Mouse (Mus musculus): ENCODE data around the gene Tom1l2.

The Tom1l2 gene

GRCm38 (mm10) chr11:60208201-60208600 lies 144.5 kb downstream of the Tom1l2 start:
- in situ Hi-C loops (cut with MboI, MseI): no loop called here

- in situ Hi-C loops (cut with MboI, MseI): no loop called here
These were observed 146.5 kb downstream of the Tom1l2 start for GRCm38 (mm10) chr11:60206207-60206606.

GRCm38 (mm10) chr11:60205026-60205425 lies 147.7 kb downstream of the Tom1l2 start:
- in situ Hi-C loops (cut with MboI, MseI): no loop called here

- in situ Hi-C loops (cut with MboI, MseI): no loop called here
These were observed 149.7 kb downstream of the Tom1l2 start for GRCm38 (mm10) chr11:60202710-60203638.

GRCm38 (mm10) chr11:60200384-60200783 lies 152.3 kb downstream of the Tom1l2 start:
- in situ Hi-C loops (cut with MboI, MseI): no loop called here

- in situ Hi-C loops (cut with MboI, MseI): no loop called here
These were observed 153.0 kb downstream of the Tom1l2 start for GRCm38 (mm10) chr11:60199702-60200184.

- in situ Hi-C loops (cut with MboI, MseI): no loop called here
These were observed 154.1 kb downstream of the Tom1l2 start for GRCm38 (mm10) chr11:60198651-60199050.

GRCm38 (mm10) chr11:60197998-60198619 lies 154.6 kb downstream of the Tom1l2 start:
- in situ Hi-C loops (cut with MboI, MseI): no loop called here

- in situ Hi-C loops (cut with MboI, MseI): no loop called here
These were observed 156.4 kb downstream of the Tom1l2 start for GRCm38 (mm10) chr11:60196344-60196743.

- in situ Hi-C loops (cut with MboI, MseI): no loop called here
These were observed 157.6 kb downstream of the Tom1l2 start for GRCm38 (mm10) chr11:60195108-60195507.

GRCm38 (mm10) chr11:60193556-60193955 lies 159.1 kb downstream of the Tom1l2 start:
- in situ Hi-C loops (cut with MboI, MseI): no loop called here

- in situ Hi-C loops (cut with MboI, MseI): no loop called here
These were observed 160.2 kb downstream of the Tom1l2 start for GRCm38 (mm10) chr11:60192534-60192933.

GRCm38 (mm10) chr11:60190055-60190641 lies 162.6 kb downstream of the Tom1l2 start:
- in situ Hi-C loops (cut with MboI, MseI): no loop called here

GRCm38 (mm10) chr11:60189501-60190040 lies 163.1 kb downstream of the Tom1l2 start:
- in situ Hi-C loops (cut with MboI, MseI): no loop called here

- in situ Hi-C loops (cut with MboI, MseI): no loop called here
These were observed 164.3 kb downstream of the Tom1l2 start for GRCm38 (mm10) chr11:60188275-60188853.

GRCm38 (mm10) chr11:60187070-60187469 lies 165.6 kb downstream of the Tom1l2 start:
- in situ Hi-C loops (cut with MboI, MseI): no loop called here

- in situ Hi-C loops (cut with MboI, MseI): no loop called here
These were observed 167.1 kb downstream of the Tom1l2 start for GRCm38 (mm10) chr11:60185396-60186231.

- in situ Hi-C loops (cut with MboI, MseI): no loop called here
These were observed 168.1 kb downstream of the Tom1l2 start for GRCm38 (mm10) chr11:60184346-60185325.

- in situ Hi-C loops (cut with MboI, MseI): no loop called here
These were observed 170.0 kb downstream of the Tom1l2 start for GRCm38 (mm10) chr11:60182741-60183140.
